Mouse (Mus musculus) liver, embryonic 16.5 days (tissue): ENCODE data around the gene Bach1. TPM values are rescaled to one million over a fixed set of nuclear protein-coding genes. Genes with fewer than 3 reads are reported as not detected.

Experiments used
- ATAC-seq: fragments of 200-750 bp; cut with Nextera tagmentation; 2 replicates; pipeline ENCODE4 v1.8.0; 2017; ENCODE audit warnings: low read depth, mild to moderate bottlenecking, moderate number of reproducible peaks, moderate library complexity
- H3K27ac ChIP-seq: fragments of 300-500 bp; sonication (generic); 2 replicates; pipeline ENCODE4 v1.5.1; 2014; ENCODE audit warnings: mild to moderate bottlenecking, low read length
- H3K27me3 ChIP-seq: fragments of 300-500 bp; sonication (generic); 2 replicates; pipeline ENCODE4 v1.6.1; 2014; ENCODE audit warnings: low read depth, low read length, mixed read lengths; ENCODE audit not compliant: control insufficient read depth, insufficient read depth
- H3K36me3 ChIP-seq: fragments of 300-500 bp; sonication (generic); 2 replicates; pipeline ENCODE4 v1.6.1; 2014; ENCODE audit warnings: mild to moderate bottlenecking; ENCODE audit not compliant: control insufficient read depth, insufficient read depth
- H3K4me1 ChIP-seq: fragments of 300-500 bp; sonication (generic); 2 replicates; pipeline ENCODE4 v1.6.1; 2014; ENCODE audit warnings: low read depth, low read length, mixed read lengths; ENCODE audit not compliant: control insufficient read depth
- H3K4me2 ChIP-seq: fragments of 300-500 bp; sonication (generic); 2 replicates; pipeline ENCODE4 v1.6.1; 2014; ENCODE audit warnings: low read depth, low read length, mixed read lengths
- H3K4me3 ChIP-seq: fragments of 300-500 bp; sonication (generic); 2 replicates; pipeline ENCODE4 v1.5.1; 2014; ENCODE audit warnings: low read depth, mild to moderate bottlenecking, low read length
- H3K9ac ChIP-seq: fragments of 300-500 bp; sonication (generic); 2 replicates; pipeline ENCODE4 v1.6.1; 2014; ENCODE audit warnings: low read depth, low read length
- H3K9me3 ChIP-seq: fragments of 300-500 bp; sonication (generic); replicated peaks from 2 replicates; pipeline ENCODE4 v1.6.1; 2016; ENCODE audit warnings: low read length; ENCODE audit not compliant: control insufficient read depth
- WGBS: fragments of 180-500 bp; shearing (Covaris S2); extraction: QIAGEN DNeasy Blood & Tissue Kit; methylation state at CpG from one replicate; pipeline ENCODE4 v1.1.7; 2014; ENCODE audit not compliant: insufficient replicate concordance; 5-methylcytosine and 5-hydroxymethylcytosine counted together
- polyA plus RNA-seq: library from polyadenylated mRNA; unstranded; fragments of >200 nt; fragmentation: Nextera tagmentation; extraction: Ambion mirVana; gene quantifications from 2 replicates; pipeline ENCODE4 v1.2.1, GENCODE M21; 2015

Gene Bach1
- polyA plus RNA-seq, 1 experiment from 2014 or later = 5.8 TPM

GRCm38 (mm10) chr16:87746728-87747127 lies 48.0 kb downstream of the Bach1 start:
- ATAC-seq = peak; percentile 54; the same call in 1 of the 2 replicates
- Histone ChIP-seq H3K36me3 (no peaks in the 10 kb centered on the region), H3K9ac (no peak overlapping the region), H3K4me2 (no peak overlapping the region), H3K27ac (no peak overlapping the region), H3K9me3 (no peaks in the 10 kb centered on the region), H3K4me3 (no peak overlapping the region), H3K27me3 (no peaks in the 10 kb centered on the region), H3K4me1 (no peaks in the 10 kb centered on the region)
- 16% methylated on average over 5 of the region's 5 CpGs for WGBS

GRCm38 (mm10) chr16:87751243-87751642 lies 52.5 kb downstream of the Bach1 start:
- ATAC-seq = no peak
- H3K27ac ChIP-seq = no peak overlapping the region
- no peaks in the 10 kb centered on the region for H3K4me1 ChIP-seq
- H3K4me3 ChIP-seq = no peak overlapping the region
- H3K4me2 ChIP-seq = no peak overlapping the region
- 55% methylated on average over 13 of the region's 13 CpGs for WGBS
- H3K9me3 ChIP-seq = no peaks in the 10 kb centered on the region
- no peaks in the 10 kb centered on the region for H3K27me3 ChIP-seq
- no peaks in the 10 kb centered on the region for H3K36me3 ChIP-seq
- H3K9ac ChIP-seq = no peak overlapping the region

GRCm38 (mm10) chr16:87752482-87752881 lies 53.7 kb downstream of the Bach1 start:
- Histone ChIP-seq H3K4me3 (no peak overlapping the region), H3K9ac (no peak overlapping the region), H3K27ac (no peak overlapping the region), H3K4me1 (no peaks in the 10 kb centered on the region), H3K9me3 (no peaks in the 10 kb centered on the region), H3K27me3 (no peaks in the 10 kb centered on the region), H3K4me2 (no peak overlapping the region), H3K36me3 (no peaks in the 10 kb centered on the region)
- no peak for ATAC-seq
- WGBS = 66% methylated on average over 13 of the region's 13 CpGs

- Histone ChIP-seq H3K4me2 (no peak overlapping the region), H3K27ac (no peak overlapping the region), H3K27me3 (no peaks in the 10 kb centered on the region), H3K4me3 (no peak overlapping the region), H3K9ac (no peak overlapping the region), H3K36me3 (no peaks in the 10 kb centered on the region), H3K9me3 (no peaks in the 10 kb centered on the region), H3K4me1 (no peaks in the 10 kb centered on the region)
- 36% methylated on average over 9 of the region's 9 CpGs for WGBS
- no peak for ATAC-seq
Observed at GRCm38 (mm10) chr16:87754858-87755257, 56.1 kb downstream of the Bach1 start.

GRCm38 (mm10) chr16:87755915-87756314 lies 57.2 kb downstream of the Bach1 start:
- no peaks in the 10 kb centered on the region for H3K4me1 ChIP-seq
- no peak overlapping the region for H3K4me2 ChIP-seq
- no peak overlapping the region for H3K27ac ChIP-seq
- 60% methylated on average over 3 of the region's 3 CpGs for WGBS
- no peaks in the 10 kb centered on the region for H3K9me3 ChIP-seq
- ATAC-seq = no peak
- no peaks in the 10 kb centered on the region for H3K27me3 ChIP-seq
- no peak overlapping the region for H3K4me3 ChIP-seq
- no peak overlapping the region for H3K9ac ChIP-seq
- H3K36me3 ChIP-seq = no peaks in the 10 kb centered on the region

GRCm38 (mm10) chr16:87758016-87758415 lies 59.3 kb downstream of the Bach1 start:
- H3K27ac ChIP-seq = no peak overlapping the region
- H3K4me1 ChIP-seq = no peaks in the 10 kb centered on the region
- no peaks in the 10 kb centered on the region for H3K27me3 ChIP-seq
- H3K9me3 ChIP-seq = no peaks in the 10 kb centered on the region
- ATAC-seq = no peak
- H3K4me3 ChIP-seq = no peak overlapping the region
- H3K9ac ChIP-seq = no peak overlapping the region
- no peak overlapping the region for H3K4me2 ChIP-seq
- no peaks in the 10 kb centered on the region for H3K36me3 ChIP-seq
- WGBS = 66% methylated on average over 11 of the region's 11 CpGs

GRCm38 (mm10) chr16:87764668-87765109 lies 65.9 kb downstream of the Bach1 start:
- no peak overlapping the region for H3K4me2 ChIP-seq
- no peak overlapping the region for H3K27ac ChIP-seq
- H3K9me3 ChIP-seq = no peaks in the 10 kb centered on the region
- ATAC-seq = no peak
- no peaks in the 10 kb centered on the region for H3K36me3 ChIP-seq
- H3K9ac ChIP-seq = no peak overlapping the region
- WGBS = 65% methylated on average over 15 of the region's 15 CpGs
- no peak overlapping the region for H3K4me3 ChIP-seq
- H3K27me3 ChIP-seq = no peaks in the 10 kb centered on the region
- H3K4me1 ChIP-seq = no peaks in the 10 kb centered on the region

- Histone ChIP-seq H3K9ac (no peak overlapping the region), H3K27ac (no peak overlapping the region), H3K4me3 (no peak overlapping the region), H3K27me3 (no peaks in the 10 kb centered on the region), H3K4me1 (no peaks in the 10 kb centered on the region), H3K36me3 (no peaks in the 10 kb centered on the region), H3K9me3 (no peaks in the 10 kb centered on the region), H3K4me2 (no peak overlapping the region)
- WGBS = 58% methylated on average over 8 of the region's 8 CpGs
- no peak for ATAC-seq
Observed at GRCm38 (mm10) chr16:87765984-87766383, 67.2 kb downstream of the Bach1 start.

- no peak for ATAC-seq
- Histone ChIP-seq H3K4me1 (no peaks in the 10 kb centered on the region), H3K9me3 (no peaks in the 10 kb centered on the region), H3K4me2 (no peak overlapping the region), H3K36me3 (no peaks in the 10 kb centered on the region), H3K27ac (no peak overlapping the region), H3K4me3 (no peak overlapping the region), H3K9ac (no peak overlapping the region), H3K27me3 (no peaks in the 10 kb centered on the region)
- 62% methylated on average over 2 of the region's 2 CpGs for WGBS
Observed at GRCm38 (mm10) chr16:87770576-87770975, 71.8 kb downstream of the Bach1 start.
